Mouse (Mus musculus) E14TG2a.4 (cell line): ENCODE data around the gene Shroom3.
A peak's percentile ranks its signal among the peaks of the same experiment; 100 is the strongest.

Experiments
- H3K27me3 ChIP-seq: 2 replicates; pipeline ENCODE4 v1.6.1; 2014; ENCODE audit warnings: low read length, control low read depth; ENCODE audit not compliant: insufficient read depth
- H3K36me3 ChIP-seq: 2 replicates; pipeline ENCODE4 v1.6.1; 2014; ENCODE audit warnings: low read length, control low read depth; ENCODE audit not compliant: insufficient read depth
- H3K4me1 ChIP-seq: replicated peaks from 2 replicates; pipeline ENCODE4 v1.6.1; 2014; ENCODE audit warnings: low read depth, low read length, control low read depth
- H3K4me3 ChIP-seq: replicated peaks from 2 replicates; pipeline ENCODE4 v1.5.1; 2014; ENCODE audit warnings: mild to moderate bottlenecking, low read length
- H3K9me3 ChIP-seq: 2 replicates; pipeline ENCODE4 v1.6.1; 2014; ENCODE audit warnings: low read length, control low read depth
- CTCF ChIP-seq: conservative IDR thresholded peaks from 2 replicates; pipeline ENCODE4 v1.5.1; 2014; ENCODE audit warnings: low read length
- NANOG ChIP-seq: IDR thresholded peaks from 2 replicates; pipeline ENCODE4 v1.6.1; 2014; ENCODE audit warnings: borderline replicate concordance, low read length, mixed read lengths
- POU5F1 ChIP-seq: IDR thresholded peaks from 2 replicates; pipeline ENCODE4 v1.6.1; 2014; ENCODE audit warnings: low read length, borderline replicate concordance

Gene Shroom3

DNA sequence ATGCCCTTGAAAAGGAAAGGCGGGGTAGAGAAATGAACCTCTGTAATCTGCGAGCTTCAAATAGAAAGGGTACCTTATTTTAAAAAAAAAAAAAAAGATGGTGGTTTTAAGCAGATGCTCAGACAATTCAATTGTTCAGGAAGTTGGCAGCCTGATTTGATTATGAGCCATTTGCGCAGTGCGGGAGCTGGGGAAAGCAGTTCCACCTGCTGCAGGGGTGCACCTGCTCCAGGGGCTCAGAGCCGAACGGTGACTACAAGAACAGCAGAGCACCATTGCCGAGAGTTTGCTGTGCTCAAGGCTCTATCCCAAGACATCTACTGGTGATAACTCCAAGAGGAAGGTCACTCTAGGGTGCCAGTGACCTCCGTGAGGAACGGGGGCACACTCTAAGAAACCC lies 5.3 kb downstream of the Shroom3 start:
- H3K4me3 ChIP-seq = no peak overlapping the region
- H3K36me3 ChIP-seq = no peaks in the 10 kb centered on the region
- TF ChIP-seq NANOG (no peak), POU5F1 (no peak), CTCF (no peak)
- peaks cover 6% of the 10 kb centered on the region; the same call in 1 of the 2 replicates for H3K27me3 ChIP-seq
- H3K9me3 ChIP-seq = no peaks in the 10 kb centered on the region
- H3K4me1 ChIP-seq = peaks cover 29% of the 10 kb centered on the region

DNA sequence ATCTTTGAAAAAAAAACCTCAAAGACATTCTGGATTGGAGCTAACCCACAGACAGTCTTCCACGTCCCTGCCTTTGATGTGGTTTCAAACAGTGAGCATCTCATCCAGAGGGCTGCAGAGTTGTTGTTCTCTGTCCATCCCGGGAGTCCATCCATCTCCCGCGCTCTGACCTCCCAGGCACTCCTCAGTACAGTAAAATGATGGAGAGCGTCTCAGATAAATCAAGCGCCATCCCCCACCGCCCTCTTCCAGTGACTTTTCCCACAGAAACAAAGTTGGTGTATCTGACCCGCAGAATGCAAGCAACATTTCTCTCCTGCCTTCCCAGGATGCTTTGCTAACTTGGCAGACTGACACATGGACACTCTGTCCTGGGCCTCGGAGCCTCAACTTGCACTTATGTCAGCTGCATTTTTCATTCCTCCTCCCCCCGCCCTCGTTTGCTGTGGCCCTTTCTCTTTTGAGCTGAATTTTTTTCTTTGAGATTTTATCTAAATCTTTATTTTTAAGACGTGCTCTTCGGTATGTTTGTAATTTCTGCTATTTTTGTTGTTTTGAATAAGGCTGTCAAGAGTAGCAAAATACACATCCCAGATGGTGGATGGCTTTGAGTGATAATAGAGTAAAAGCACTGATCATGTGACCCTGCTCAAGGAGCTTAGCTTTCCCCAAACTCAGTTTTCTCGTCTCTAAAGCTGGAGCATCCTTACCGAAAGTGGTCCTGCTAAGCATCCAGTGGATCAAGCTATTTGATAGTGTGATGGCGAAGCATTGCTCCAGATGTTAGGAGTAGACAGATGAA lies 9.2 kb downstream of the Shroom3 start:
- Histone ChIP-seq H3K27me3 (peaks cover 4% of the 10 kb centered on the region; the same call in 1 of the 2 replicates), H3K9me3 (no peaks in the 10 kb centered on the region), H3K4me1 (peaks cover 16% of the 10 kb centered on the region), H3K4me3 (no peak overlapping the region), H3K36me3 (no peaks in the 10 kb centered on the region)
- no peak for TF ChIP-seq NANOG
- no peak for TF ChIP-seq POU5F1
- TF ChIP-seq CTCF = no peak

DNA sequence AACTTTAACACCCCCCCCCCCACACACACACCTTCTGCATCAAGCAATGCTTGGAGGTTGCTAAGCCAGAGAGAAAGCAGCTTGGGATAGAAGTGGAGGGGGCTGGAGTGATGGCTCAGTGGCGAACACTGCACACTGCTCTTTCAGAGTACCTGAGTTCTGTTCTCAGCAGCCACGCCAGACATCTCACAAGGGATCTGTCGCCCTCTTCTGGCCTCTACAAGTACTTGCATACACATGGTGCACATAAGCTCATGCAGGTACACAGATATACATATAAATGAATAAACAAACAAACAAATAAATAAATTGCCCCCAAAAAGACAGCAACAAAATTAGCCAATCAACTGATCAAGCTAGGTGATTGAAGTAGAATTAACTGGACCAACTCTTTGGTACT lies 10.5 kb downstream of the Shroom3 start:
- H3K27me3 ChIP-seq = no peaks in the 10 kb centered on the region
- no peak for TF ChIP-seq NANOG
- TF ChIP-seq CTCF = peak; percentile 67
- TF ChIP-seq POU5F1 = no peak
- H3K36me3 ChIP-seq = no peaks in the 10 kb centered on the region
- no peak overlapping the region for H3K4me3 ChIP-seq
- H3K4me1 ChIP-seq = peaks cover 23% of the 10 kb centered on the region
- no peaks in the 10 kb centered on the region for H3K9me3 ChIP-seq

DNA sequence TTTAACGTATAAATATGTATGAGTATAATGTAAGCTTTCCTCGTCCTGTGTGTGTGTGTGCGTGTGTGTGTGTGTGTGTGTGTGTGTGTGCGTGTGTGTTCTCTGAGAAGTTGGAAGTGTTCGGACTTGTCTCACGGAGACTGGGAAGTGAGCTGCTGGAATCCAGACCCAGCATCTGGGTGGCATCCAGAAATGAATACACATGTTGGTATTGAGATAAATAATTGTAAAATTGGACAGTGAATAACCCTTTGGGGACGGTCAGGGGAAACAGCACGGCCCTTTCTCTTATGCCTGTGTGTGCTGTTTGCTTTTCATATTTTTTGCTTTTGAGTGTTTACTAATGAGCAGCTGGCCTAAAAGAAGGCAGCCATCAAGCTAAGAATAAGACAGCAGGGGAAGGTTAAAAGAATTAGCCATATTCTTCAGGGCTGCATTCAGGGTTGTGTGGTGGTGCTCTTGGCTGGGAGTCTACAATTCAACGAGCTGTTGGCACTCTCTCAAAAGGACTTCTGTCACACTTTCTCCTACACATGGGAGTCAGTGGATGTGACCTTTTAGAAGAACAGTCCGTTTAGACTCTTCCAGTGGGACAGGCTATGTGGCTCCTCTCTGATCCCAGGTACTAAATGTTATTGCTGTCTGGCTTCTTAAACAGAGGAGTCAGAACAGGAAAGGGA lies 11.2 kb downstream of the Shroom3 start:
- Histone ChIP-seq H3K27me3 (0 out of 2 replicates have a peak, but pooled peaks cover 5% of the 10 kb centered on the region), H3K4me3 (no peak overlapping the region), H3K36me3 (no peaks in the 10 kb centered on the region), H3K9me3 (no peaks in the 10 kb centered on the region), H3K4me1 (peaks cover 27% of the 10 kb centered on the region)
- TF ChIP-seq CTCF (no peak), POU5F1 (no peak), NANOG (no peak)

DNA sequence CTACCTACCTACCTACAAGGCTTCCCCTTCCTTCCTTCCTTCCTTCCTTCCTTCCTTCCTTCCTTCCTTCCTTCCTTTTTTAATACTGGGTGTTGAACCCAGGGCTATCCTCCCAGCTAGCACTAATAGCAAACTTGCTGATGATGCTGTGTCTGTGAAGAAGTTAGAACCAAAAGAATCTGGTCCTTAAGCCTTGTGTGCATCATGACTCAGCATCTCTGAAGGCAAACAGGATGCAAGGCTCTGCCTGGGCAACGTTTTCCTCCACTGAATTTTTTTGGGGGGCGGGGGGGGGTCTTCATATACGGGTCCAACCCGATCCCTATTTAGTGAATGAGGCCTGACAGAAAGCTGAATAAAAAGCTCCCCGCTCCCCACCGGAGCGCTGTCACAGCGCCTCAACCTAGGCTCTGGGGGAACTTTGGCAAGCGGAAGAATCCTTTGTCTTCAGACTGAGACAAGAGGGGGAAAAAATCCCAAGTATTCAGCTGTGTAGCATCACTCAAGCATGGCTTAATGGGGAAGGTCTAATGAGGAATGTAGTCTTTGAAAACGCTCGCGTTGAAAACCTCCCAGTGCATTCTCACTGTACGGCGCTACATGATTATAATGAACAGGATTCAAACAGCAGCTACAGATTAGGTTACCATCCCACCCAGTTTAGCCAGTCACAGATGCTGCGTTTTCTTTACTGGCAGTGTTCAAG lies 15.0 kb downstream of the Shroom3 start:
- TF ChIP-seq NANOG = no peak; the same call in 1 of the 2 replicates
- no peak for TF ChIP-seq CTCF
- TF ChIP-seq POU5F1 = no peak
- Histone ChIP-seq H3K4me3 (peak overlapping the region; percentile 55), H3K4me1 (peaks cover 33% of the 10 kb centered on the region), H3K27me3 (peaks cover 5% of the 10 kb centered on the region; the same call in 1 of the 2 replicates), H3K9me3 (no peaks in the 10 kb centered on the region), H3K36me3 (no peaks in the 10 kb centered on the region)

DNA sequence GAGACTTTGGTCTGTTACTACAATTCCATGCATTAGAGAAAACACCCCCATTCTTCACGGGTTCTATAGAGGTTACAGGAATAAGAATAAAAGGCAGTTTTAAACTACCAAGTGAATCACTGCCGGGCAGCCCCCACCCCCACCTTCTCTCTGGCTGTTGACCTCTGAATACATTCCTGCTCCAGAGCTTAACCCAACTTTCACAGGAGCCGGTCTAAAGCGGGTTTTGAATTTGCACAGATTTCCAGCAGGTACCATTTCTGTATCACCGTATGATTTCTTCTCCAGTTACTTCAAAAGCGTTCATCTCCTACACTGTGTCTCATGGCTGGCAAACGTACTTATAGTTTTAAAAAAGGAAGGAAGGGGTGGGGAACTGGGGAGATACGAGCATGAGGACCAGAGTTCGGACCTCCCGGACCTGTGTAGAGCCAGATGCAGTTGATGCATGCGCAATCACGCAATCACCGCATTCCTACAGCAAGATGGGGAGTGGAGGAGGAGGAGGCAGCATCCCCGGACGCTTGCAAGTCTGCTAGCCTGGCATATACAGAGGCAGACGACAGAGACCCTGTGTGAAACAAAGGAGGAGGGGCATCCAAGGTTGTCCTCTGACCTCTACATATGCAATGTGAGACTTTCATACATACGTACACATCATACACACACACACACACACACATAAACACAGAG lies 15.7 kb downstream of the Shroom3 start:
- TF ChIP-seq NANOG (no peak), POU5F1 (no peak), CTCF (no peak)
- H3K27me3 ChIP-seq = peaks cover 5% of the 10 kb centered on the region; the same call in 1 of the 2 replicates
- peaks cover 37% of the 10 kb centered on the region for H3K4me1 ChIP-seq
- H3K4me3 ChIP-seq = peak overlapping the region; percentile 55
- no peaks in the 10 kb centered on the region for H3K9me3 ChIP-seq
- H3K36me3 ChIP-seq = no peaks in the 10 kb centered on the region

DNA sequence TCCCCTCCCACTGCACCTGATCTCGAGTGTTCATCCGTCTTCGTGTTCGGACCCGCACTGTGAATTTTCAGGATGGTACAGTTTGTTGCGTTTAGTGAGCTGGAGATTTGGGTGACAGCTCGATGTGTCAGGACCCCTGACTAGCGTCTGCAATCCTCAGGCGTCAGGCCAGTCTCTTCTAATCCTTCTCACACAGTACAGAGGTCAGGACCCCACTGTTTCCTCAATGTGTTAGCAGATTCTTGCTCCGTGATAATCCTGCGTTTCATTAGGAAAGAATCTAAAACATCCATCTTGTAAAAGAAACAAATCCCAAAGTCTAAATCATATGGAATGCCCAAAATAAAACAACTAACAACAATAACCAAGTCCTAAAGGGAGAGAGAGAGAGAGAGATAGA lies 18.5 kb downstream of the Shroom3 start:
- TF ChIP-seq CTCF (no peak), POU5F1 (no peak), NANOG (no peak)
- H3K27me3 ChIP-seq = peaks cover 8% of the 10 kb centered on the region
- H3K4me1 ChIP-seq = peaks cover 37% of the 10 kb centered on the region

DNA sequence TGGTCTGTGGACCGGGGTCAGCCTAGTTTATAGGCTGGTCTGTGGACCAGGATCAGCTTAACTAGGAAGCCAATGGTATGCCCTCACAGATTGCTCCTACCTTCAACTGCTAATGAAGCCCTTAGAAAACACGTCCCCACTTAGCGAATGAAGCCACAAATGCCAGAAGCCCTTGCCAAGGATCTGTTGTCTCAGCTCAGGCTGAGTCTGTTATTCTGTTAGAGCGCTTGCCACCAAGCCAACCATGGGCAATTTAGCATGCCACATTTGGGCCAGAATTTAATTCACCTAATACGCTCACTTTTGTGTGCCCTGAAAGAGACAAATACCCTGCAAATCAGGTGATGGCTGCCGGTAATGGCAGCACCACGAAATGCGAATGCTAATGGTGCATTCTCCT lies 20.4 kb downstream of the Shroom3 start:
- no peak overlapping the region for H3K4me3 ChIP-seq
- no peaks in the 10 kb centered on the region for H3K9me3 ChIP-seq
- TF ChIP-seq CTCF (no peak), NANOG (no peak), POU5F1 (no peak)
- H3K4me1 ChIP-seq = peaks cover 24% of the 10 kb centered on the region
- H3K27me3 ChIP-seq = peaks cover 8% of the 10 kb centered on the region
- no peaks in the 10 kb centered on the region for H3K36me3 ChIP-seq

More for the DNA sequence above, 18.5 kb downstream of the Shroom3 start:
- no peaks in the 10 kb centered on the region for H3K9me3 ChIP-seq
- H3K4me3 ChIP-seq = no peak overlapping the region
- no peaks in the 10 kb centered on the region for H3K36me3 ChIP-seq
